Mouse (Mus musculus) frontal cortex, postnatal 25 days (tissue): Measurements from ENCODE around the gene Itm2b.

Source experiments
- DNase-seq, 2 experiments: peaks; one replicate each; pipeline ENCODE4 v3.0.0; 2022; ENCODE audit warnings: low spot score in 2 of 2

The Itm2b gene

DNA sequence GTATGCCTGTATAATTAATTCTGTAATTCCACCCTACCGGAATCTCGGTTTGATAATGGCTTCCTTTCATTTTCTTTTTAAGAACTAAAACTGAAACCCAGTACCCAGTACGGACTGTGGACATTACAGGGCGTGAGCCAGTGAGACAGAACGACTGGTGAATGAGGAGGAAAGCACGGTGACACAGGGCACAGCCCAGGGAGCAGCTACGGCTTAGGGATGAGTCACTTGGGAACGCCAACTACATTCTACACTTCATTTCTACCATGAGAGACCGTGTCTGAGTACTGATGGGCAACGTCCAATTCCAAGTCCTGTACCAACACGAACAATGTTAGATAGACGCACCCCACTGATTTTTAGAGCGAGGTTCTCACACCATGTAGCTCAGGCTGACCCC is 16.1 kb downstream of the Itm2b start:
- DNase-seq = no peak

DNA sequence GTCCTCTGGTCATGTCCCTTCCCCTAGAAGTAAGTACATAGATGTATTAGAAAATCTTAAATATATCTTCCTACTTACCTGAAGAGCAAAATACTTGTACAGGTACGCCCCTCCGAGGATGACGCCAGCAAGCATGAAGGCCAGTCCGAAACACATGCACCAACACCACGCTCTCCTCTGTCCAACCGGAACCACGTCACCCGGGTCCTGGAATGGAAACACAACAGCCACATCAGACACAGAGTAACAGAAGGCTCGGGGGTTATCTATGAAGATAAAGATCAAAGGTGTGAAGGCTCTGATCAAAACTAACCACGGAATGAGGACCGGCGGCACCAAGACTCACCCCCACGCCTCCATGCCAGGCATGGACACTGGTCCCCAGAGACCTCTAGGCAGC is 16.9 kb downstream of the Itm2b start:
- no peak for DNase-seq

- DNase-seq = no peak
Observed at GRCm38 (mm10) chr14:73366278-73366677, 18.8 kb downstream of the Itm2b start.

DNA sequence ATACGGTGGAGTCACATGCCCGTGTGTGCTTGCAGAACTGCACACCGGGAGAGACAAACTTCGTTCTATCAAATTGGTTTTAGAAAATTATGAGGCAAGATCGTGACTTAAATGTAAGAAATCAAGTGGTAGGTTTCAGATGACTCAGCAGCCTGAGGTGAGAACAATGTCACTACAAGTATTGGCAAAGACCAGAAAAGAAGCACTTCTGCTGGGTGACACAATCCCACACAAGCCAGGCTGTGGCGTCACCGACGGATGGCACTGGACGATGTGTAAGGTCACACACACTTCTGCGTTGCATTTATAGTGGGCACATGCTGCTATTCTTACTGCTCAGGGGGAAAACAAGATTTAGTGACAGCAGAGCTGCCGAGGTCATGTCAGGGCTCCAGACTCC is 21.3 kb downstream of the Itm2b start:
- no peak for DNase-seq

GRCm38 (mm10) chr14:73354700-73355099 is 30.4 kb downstream of the Itm2b start:
- no peak for DNase-seq

- DNase-seq = no peak
Observed at GRCm38 (mm10) chr14:73351118-73351517, 34.0 kb downstream of the Itm2b start.

- no peak for DNase-seq
Observed at GRCm38 (mm10) chr14:73350029-73350428, 35.1 kb downstream of the Itm2b start.

DNA sequence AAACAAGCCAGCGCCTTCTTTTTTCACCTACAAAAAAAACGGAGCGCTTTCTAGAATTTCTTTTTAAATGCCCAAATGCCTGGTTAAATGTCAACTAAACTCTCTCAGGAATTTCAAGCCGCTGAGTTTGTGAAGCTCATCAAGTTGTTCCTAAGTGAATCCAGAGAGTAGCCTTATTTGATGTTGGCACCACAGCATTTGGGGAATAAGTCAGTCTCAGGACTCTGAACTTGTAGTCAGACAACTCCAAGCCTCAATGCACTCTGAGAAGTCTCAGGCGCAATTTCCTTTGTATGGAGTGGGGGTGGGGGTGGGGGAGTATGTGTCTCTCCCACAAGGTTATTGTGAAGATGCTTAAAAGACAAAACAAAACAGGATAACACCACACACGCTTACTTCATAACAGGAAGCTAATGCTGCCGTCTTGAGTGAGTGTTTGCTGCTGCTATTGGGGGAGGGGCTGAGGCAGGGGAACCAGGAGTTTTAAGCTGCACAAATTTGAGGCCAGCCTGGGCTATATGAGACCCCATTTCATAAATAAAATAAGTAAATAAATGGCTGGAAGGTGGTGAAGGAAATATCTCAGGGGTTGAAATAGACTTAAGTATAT is 35.9 kb downstream of the Itm2b start:
- no peak for DNase-seq

DNA sequence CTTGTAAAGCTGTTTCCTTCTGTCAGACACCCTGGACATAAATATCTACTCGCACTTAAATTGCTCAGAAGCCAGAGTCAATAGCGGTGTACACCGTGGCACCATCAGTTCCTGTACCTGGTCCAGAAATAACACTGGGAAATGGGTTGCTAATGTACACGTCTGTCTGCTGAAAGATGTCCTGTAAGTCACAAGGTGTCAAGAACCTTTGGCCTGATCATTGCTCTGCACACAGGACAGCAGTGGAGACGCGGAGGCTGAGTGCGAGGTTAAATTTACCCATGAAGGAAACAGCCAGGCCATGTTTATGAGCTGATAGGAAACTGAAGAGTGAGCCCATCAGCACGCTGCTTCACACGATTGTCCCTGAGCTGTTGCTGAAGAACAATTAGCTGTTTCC is 37.8 kb downstream of the Itm2b start:
- DNase-seq = no peak

DNA sequence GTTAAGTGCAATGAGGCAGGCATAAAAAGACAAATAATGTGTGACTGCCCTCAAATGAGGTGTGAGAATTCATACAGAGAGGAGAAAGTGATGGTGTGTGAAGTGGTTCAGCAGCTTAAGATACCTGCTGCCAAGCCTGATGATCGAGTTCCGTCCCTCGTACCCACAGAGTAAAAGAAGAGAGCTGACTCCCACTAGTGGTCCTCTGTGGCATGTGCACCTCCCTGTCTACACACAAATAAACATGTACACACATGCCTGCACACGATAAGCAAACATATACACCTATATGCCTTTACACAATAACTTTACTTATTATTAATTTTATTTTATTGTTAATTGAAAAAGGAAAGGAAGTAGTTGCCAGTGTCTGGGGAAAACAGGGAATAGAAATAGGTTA is 39.5 kb downstream of the Itm2b start:
- DNase-seq = no peak

- DNase-seq = no peak
Observed at GRCm38 (mm10) chr14:73340051-73340755, 44.9 kb downstream of the Itm2b start.

GRCm38 (mm10) chr14:73339615-73340014 is 45.5 kb downstream of the Itm2b start:
- no peak for DNase-seq

GRCm38 (mm10) chr14:73336316-73337080 is 48.6 kb downstream of the Itm2b start:
- DNase-seq = no peak

- DNase-seq = no peak
Observed at GRCm38 (mm10) chr14:73334926-73335805, 49.9 kb downstream of the Itm2b start.

DNA sequence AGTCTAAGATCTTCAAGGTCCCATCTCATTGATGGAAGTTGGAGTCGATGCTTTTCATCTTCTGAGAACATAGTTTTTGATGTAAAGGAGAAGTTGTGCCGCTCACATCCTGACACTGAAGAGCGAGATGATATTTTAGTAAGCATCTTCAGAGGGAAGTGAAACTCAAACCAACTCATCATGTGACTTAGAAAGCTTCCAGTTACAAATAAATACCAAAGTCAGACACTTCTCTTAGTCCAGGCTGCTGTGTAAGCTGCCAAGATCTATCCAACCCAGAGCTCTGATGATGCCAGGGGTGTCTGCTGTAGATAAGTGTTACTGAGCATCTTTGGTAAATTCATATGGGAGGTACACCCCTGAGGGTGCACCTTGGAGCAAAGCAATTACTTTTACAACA is 51.2 kb downstream of the Itm2b start:
- no peak for DNase-seq

DNA sequence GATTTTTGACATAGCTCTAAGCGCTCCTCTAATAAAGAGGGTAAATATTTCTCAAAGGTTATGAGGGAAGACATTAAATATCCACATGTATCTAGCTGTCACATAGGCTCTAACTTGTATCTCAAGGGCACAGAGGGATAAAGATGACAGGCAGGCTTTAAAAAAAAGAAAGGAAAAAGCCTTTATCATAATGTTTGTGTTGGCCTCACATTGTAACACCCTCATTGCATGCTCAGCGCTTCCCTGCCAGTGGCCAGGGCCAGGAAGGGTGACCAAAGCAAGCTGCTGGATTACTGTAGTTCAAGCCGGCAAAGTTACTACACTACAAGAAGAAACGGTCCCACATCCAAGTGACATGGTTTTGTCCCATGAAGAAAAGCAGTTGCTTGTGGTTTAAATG is 53.7 kb downstream of the Itm2b start:
- no peak for DNase-seq

DNA sequence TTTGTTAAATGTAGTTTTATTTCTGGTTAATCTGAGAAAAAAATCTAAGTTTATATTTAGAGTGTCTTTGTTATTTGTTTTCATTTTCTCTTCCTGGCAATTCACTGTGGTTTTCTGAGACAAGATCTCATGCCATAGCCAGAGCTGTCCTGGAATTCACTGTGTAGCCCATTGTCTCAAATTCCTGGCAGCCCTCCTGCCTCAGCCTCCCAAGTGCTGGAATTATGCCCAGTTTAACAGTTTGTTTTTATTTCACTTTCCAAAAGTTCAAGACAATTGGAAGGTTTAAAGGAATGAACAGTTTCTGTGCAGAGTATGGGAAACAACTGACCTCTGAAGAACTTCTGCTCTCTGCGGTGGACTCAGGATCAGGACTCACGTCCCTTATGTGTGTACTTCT is 55.2 kb downstream of the Itm2b start:
- DNase-seq = no peak

DNA sequence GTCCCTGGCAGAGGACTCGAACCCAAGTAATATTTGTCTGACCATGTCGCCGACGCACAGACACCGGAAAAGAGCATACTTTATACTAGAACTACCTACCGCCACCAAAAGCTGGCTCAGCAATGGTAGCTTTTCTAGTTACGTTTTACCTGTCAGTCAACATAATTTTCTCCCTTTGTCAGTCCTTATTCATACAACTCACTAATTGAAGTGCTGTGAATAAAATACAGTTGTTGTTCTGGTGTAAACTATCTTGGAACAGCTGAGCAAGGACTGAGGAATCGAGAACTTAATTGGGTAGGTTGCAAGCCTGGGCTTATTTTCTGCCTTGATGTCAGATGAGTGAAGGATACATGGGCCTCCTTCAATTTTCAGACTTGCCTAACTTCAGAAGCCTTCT is 58.6 kb downstream of the Itm2b start:
- DNase-seq = no peak

DNA sequence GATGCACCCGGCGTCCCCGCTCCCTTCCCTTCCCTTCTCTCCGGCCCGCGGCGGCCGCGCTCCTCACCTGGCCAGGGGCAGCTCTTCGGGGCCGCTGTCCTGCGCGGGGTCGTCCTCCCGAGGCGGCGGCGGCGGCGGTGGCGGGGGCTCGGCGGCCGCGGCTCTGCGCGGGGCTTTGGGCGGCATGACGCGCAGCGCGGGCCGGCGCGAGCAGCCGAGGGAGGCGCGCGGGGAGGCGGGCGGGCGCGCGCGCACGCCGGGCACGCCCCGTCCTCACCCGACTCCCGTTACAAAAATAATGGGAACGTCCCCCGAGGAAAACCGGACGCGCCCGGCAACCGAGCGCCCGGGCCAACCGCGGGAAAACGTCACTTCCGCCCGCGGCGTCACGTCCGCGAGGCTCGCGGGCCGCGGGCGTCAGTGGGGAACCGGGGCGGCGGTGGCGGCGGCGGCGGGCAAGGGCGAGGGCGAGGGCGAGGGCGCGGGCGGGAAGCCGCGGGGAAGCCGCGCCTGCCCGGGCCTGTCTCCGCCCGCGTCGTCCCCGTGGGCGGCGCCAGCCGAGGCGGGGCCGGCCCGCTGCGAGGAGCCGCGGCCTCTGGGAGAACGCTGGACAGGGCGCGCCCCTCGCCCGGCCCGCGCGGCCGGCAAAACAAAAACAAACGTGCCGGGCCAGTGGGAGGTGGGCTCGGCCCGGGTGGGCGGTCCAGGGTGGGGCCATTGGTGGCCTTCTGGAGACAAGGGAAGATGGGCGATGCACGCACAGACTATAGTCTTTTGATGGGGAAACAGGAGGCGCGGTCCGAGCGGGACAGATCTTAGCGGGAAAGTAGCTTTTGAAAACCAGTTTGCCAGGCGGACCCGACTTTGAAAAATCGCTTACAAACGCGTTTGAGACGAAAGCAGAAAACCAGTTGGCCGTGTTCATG is 59.4 kb downstream of the Itm2b start, which contains the start of gene Rb1:
Gene Rb1, minus strand, starts transcription at position 367 of the 926 bp plus-strand sequence.
- peak; percentile 40 to 65 for DNase-seq

- DNase-seq = peak in 1 of 2 experiments; percentile 27
Observed at GRCm38 (mm10) chr14:73324634-73325455, 60.2 kb downstream of the Itm2b start.
